Mouse (Mus musculus): ENCODE results near the gene Fam198b. TPM values are rescaled to one million over a fixed set of nuclear protein-coding genes. Genes with fewer than 3 reads are reported as not detected.

Fam198b gene
- 15.6 and 17.2 TPM in 2 replicates for polyA plus RNA-seq (2015; fragmentation: Nextera tagmentation; extraction: Ambion mirVana)

GRCm38 (mm10) chr3:79884305-79884704 lies at the start of gene Fam198b:
Gene Fam198b, plus strand, starts transcription at chr3:79884533.
- Histone ChIP-seq H3K9me3 (replicated peaks) (no peaks in the 10 kb centered on the region), H3K36me3 (no peaks in the 10 kb centered on the region), H3K4me3 (replicated peaks) (peak within 1 kb of the TSS; percentile 26), H3K9ac (no peak within 1 kb of the TSS), H3K27ac (replicated peaks) (peak within 1 kb of the TSS; percentile 28; the same call in 1 of the 2 replicates), H3K4me2 (replicated peaks) (peak within 1 kb of the TSS; percentile 40), H3K4me1 (peaks cover 22% of the 10 kb centered on the region), H3K27me3 (no peaks in the 10 kb centered on the region)
- no peak for ATAC-seq (ENCODE audit: insufficient number of reproducible peaks, low FRiP score, low TSS enrichment, low read depth)
- WGBS = 66% methylated on average over 5 of the region's 5 CpGs

DNA sequence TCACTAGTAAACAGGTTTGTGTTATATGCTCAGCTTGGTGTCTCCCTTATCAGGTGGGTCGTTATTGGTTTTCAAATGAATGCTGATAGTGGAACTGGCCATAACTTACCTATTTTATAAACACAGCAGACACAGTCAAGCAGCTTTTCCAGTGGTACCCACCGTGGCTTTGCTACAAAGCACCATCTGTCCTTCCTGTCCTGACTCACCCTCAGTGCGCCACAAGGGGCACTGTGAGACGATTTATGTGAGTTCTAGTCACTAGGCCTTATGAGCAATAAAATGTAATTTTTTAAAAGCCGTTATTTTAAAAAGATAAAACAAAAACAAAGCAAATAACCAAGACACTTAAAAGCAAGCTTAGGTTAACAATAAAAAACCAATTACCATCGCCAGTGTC lies 45.6 kb upstream of the Fam198b start:
- Histone ChIP-seq H3K27ac (replicated peaks) (no peak overlapping the region), H3K9me3 (replicated peaks) (no peaks in the 10 kb centered on the region), H3K9ac (no peak overlapping the region), H3K27me3 (no peaks in the 10 kb centered on the region), H3K4me1 (no peaks in the 10 kb centered on the region), H3K4me2 (replicated peaks) (no peak overlapping the region), H3K4me3 (replicated peaks) (no peak overlapping the region), H3K36me3 (no peaks in the 10 kb centered on the region)
- WGBS = 57% methylated on average over 6 of the region's 6 CpGs
- no peak for ATAC-seq (ENCODE audit: insufficient number of reproducible peaks, low FRiP score, low TSS enrichment, low read depth)

GRCm38 (mm10) chr3:79841475-79841874 lies 42.9 kb upstream of the Fam198b start:
- H3K27ac ChIP-seq (replicated peaks) = no peak overlapping the region
- no peaks in the 10 kb centered on the region for H3K27me3 ChIP-seq
- no peaks in the 10 kb centered on the region for H3K4me1 ChIP-seq
- no peaks in the 10 kb centered on the region for H3K9me3 ChIP-seq (replicated peaks)
- H3K4me2 ChIP-seq (replicated peaks) = peak overlapping the region; percentile 74
- H3K9ac ChIP-seq = no peak overlapping the region
- WGBS = 71% methylated on average over 6 of the region's 6 CpGs
- no peak for ATAC-seq (ENCODE audit: insufficient number of reproducible peaks, low FRiP score, low TSS enrichment, low read depth)
- peak overlapping the region; percentile 56 for H3K4me3 ChIP-seq (replicated peaks)
- no peaks in the 10 kb centered on the region for H3K36me3 ChIP-seq

- peak; percentile 69 for ATAC-seq (ENCODE audit: insufficient number of reproducible peaks, low FRiP score, low TSS enrichment, low read depth)
- WGBS = 6% methylated on average over 12 of the region's 12 CpGs
- H3K27ac ChIP-seq (replicated peaks) = peak overlapping the region; percentile 75; the same call in 1 of the 2 replicates
These were observed 42.2 kb upstream of the Fam198b start for GRCm38 (mm10) chr3:79842165-79842564.

DNA sequence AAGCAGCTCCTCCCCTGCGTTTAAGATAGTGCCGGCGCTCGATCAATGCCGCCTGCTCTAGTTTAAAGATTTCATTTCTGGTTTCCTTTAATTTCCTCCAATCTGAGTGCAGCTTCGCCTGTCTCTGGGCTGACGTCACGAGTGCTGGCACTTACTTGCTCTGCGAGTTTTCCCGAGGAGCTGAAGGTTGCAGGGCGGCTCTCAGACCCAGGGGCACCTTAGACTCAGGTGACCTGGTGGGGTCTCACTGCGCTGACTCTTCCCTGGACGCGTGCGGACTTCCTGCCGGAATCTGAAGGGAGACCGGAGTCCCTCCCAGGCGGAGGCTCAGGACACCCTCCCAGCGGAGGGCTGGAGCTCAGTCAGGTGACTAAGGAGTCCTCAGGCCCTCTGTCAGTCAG lies 41.7 kb upstream of the Fam198b start:
- WGBS = under 1% methylated on average over 19 of the region's 19 CpGs
- H3K4me3 ChIP-seq (replicated peaks) = peak overlapping the region; percentile 56
- H3K9me3 ChIP-seq (replicated peaks) = no peaks in the 10 kb centered on the region
- no peaks in the 10 kb centered on the region for H3K4me1 ChIP-seq
- peak overlapping the region; percentile 75 for H3K27ac ChIP-seq (replicated peaks)
- no peaks in the 10 kb centered on the region for H3K27me3 ChIP-seq
- ATAC-seq (ENCODE audit: insufficient number of reproducible peaks, low FRiP score, low TSS enrichment, low read depth) = peak; percentile 83
- H3K4me2 ChIP-seq (replicated peaks) = peak overlapping the region; percentile 74
- H3K36me3 ChIP-seq = no peaks in the 10 kb centered on the region
- peak overlapping the region; percentile 46; the same call in 1 of the 2 replicates for H3K9ac ChIP-seq

More at GRCm38 (mm10) chr3:79842165-79842564, 42.2 kb upstream of the Fam198b start:
- no peaks in the 10 kb centered on the region for H3K9me3 ChIP-seq (replicated peaks)
- no peaks in the 10 kb centered on the region for H3K27me3 ChIP-seq
- H3K4me1 ChIP-seq = no peaks in the 10 kb centered on the region
- peak overlapping the region; percentile 46; the same call in 1 of the 2 replicates for H3K9ac ChIP-seq
- H3K36me3 ChIP-seq = no peaks in the 10 kb centered on the region
- H3K4me3 ChIP-seq (replicated peaks) = peak overlapping the region; percentile 56
- H3K4me2 ChIP-seq (replicated peaks) = peak overlapping the region; percentile 74

- WGBS = 92% methylated on average over 9 of the region's 9 CpGs
- H3K4me2 ChIP-seq (replicated peaks) = no peak overlapping the region
- no peak overlapping the region for H3K4me3 ChIP-seq (replicated peaks)
- ATAC-seq (ENCODE audit: insufficient number of reproducible peaks, low FRiP score, low TSS enrichment, low read depth) = no peak
- H3K9ac ChIP-seq = no peak overlapping the region
- H3K4me1 ChIP-seq = no peaks in the 10 kb centered on the region
- H3K36me3 ChIP-seq = no peaks in the 10 kb centered on the region
- no peaks in the 10 kb centered on the region for H3K9me3 ChIP-seq (replicated peaks)
- H3K27ac ChIP-seq (replicated peaks) = no peak overlapping the region
- H3K27me3 ChIP-seq = no peaks in the 10 kb centered on the region
These were observed 40.3 kb upstream of the Fam198b start for GRCm38 (mm10) chr3:79843999-79844398.

- no peaks in the 10 kb centered on the region for H3K4me1 ChIP-seq
- H3K4me3 ChIP-seq (replicated peaks) = no peak overlapping the region
- no peak overlapping the region for H3K9ac ChIP-seq
- no peak for ATAC-seq (ENCODE audit: insufficient number of reproducible peaks, low FRiP score, low TSS enrichment, low read depth)
- no peaks in the 10 kb centered on the region for H3K27me3 ChIP-seq
- no peak overlapping the region for H3K4me2 ChIP-seq (replicated peaks)
- H3K27ac ChIP-seq (replicated peaks) = no peak overlapping the region
- WGBS = 76% methylated on average over 5 of the region's 5 CpGs
- H3K36me3 ChIP-seq = no peaks in the 10 kb centered on the region
- H3K9me3 ChIP-seq (replicated peaks) = no peaks in the 10 kb centered on the region
These were observed 37.7 kb upstream of the Fam198b start for GRCm38 (mm10) chr3:79846633-79847032.

- Histone ChIP-seq H3K4me1 (no peaks in the 10 kb centered on the region), H3K27ac (replicated peaks) (no peak overlapping the region), H3K36me3 (no peaks in the 10 kb centered on the region), H3K27me3 (no peaks in the 10 kb centered on the region), H3K4me2 (replicated peaks) (no peak overlapping the region), H3K9ac (no peak overlapping the region), H3K9me3 (replicated peaks) (no peaks in the 10 kb centered on the region), H3K4me3 (replicated peaks) (no peak overlapping the region)
- WGBS = 14% methylated on average over 4 of the region's 4 CpGs
- ATAC-seq (ENCODE audit: insufficient number of reproducible peaks, low FRiP score, low TSS enrichment, low read depth) = no peak
These were observed 35.5 kb upstream of the Fam198b start for GRCm38 (mm10) chr3:79848841-79849240.

- no peaks in the 10 kb centered on the region for H3K9me3 ChIP-seq (replicated peaks)
- 82% methylated on average over 2 of the region's 2 CpGs for WGBS
- H3K4me2 ChIP-seq (replicated peaks) = no peak overlapping the region
- H3K27ac ChIP-seq (replicated peaks) = no peak overlapping the region
- ATAC-seq (ENCODE audit: insufficient number of reproducible peaks, low FRiP score, low TSS enrichment, low read depth) = no peak
- no peak overlapping the region for H3K4me3 ChIP-seq (replicated peaks)
- no peaks in the 10 kb centered on the region for H3K36me3 ChIP-seq
- no peaks in the 10 kb centered on the region for H3K4me1 ChIP-seq
- H3K9ac ChIP-seq = no peak overlapping the region
- H3K27me3 ChIP-seq = no peaks in the 10 kb centered on the region
These were observed 34.7 kb upstream of the Fam198b start for GRCm38 (mm10) chr3:79849621-79850020.

DNA sequence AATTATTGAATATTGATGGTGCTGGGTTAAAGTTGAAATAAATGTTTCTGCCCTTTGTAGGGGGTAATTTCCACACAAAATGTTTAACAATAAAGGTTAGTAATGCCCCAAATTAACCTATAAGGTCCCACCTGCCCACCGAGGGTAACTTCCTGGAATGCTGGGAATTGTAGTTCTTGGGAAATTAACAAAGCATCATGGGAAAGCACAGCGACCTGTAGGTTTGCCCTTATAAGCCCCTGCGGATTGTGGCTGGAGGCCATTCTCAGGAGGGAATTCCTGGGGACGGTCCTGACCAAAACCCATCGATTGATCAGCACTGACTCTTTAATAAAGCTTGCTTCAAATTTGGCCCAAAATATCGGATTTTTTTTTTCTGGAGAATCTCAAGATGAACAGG lies 33.7 kb upstream of the Fam198b start:
- Histone ChIP-seq H3K4me2 (replicated peaks) (no peak overlapping the region), H3K4me3 (replicated peaks) (no peak overlapping the region), H3K36me3 (no peaks in the 10 kb centered on the region), H3K27ac (replicated peaks) (no peak overlapping the region), H3K9ac (no peak overlapping the region), H3K4me1 (no peaks in the 10 kb centered on the region), H3K27me3 (no peaks in the 10 kb centered on the region), H3K9me3 (replicated peaks) (no peaks in the 10 kb centered on the region)
- no peak for ATAC-seq (ENCODE audit: insufficient number of reproducible peaks, low FRiP score, low TSS enrichment, low read depth)
- WGBS = 33% methylated on average over 6 of the region's 6 CpGs

- ATAC-seq (ENCODE audit: insufficient number of reproducible peaks, low FRiP score, low TSS enrichment, low read depth) = no peak
- Histone ChIP-seq H3K4me3 (replicated peaks) (no peak overlapping the region), H3K27ac (replicated peaks) (no peak overlapping the region), H3K36me3 (no peaks in the 10 kb centered on the region), H3K27me3 (no peaks in the 10 kb centered on the region), H3K4me1 (no peaks in the 10 kb centered on the region), H3K9me3 (replicated peaks) (no peaks in the 10 kb centered on the region), H3K9ac (no peak overlapping the region), H3K4me2 (replicated peaks) (no peak overlapping the region)
- WGBS = 84% methylated on average over 3 of the region's 3 CpGs
These were observed 32.2 kb upstream of the Fam198b start for GRCm38 (mm10) chr3:79852108-79852507.

DNA sequence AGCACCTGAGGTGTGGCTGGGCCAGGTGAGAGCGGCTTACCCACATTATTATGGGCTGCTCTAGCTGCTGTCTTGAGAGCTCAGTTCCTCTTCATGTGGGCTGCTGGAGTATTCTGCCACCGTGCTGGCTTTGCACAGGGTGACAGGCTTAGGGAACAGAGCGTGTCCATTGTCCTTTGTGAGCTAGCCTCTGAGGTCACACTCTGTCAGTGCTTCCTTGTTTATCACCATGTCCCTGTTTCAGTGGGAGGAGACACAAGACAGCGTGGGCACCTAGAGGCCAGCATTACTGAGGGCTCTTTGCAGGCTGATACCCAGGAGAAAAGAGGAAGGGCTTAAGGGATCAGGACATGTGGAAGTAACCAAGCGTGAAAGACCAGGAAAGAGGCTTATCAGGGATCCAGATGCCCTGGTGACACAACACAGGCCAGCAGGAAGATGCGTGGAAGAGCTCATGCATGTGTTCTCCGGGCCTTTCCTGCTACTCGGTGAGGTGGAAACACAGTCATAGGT lies 31.6 kb upstream of the Fam198b start, which contains the start of gene Tmem144:
Gene Tmem144 (minus strand): TSS at position 120 of the 513 bp plus-strand sequence.
- Histone ChIP-seq H3K36me3 (no peaks in the 10 kb centered on the region), H3K9me3 (replicated peaks) (no peaks in the 10 kb centered on the region), H3K9ac (no peak within 1 kb of the TSS), H3K4me2 (replicated peaks) (no peak within 1 kb of the TSS), H3K4me3 (replicated peaks) (no peak within 1 kb of the TSS), H3K4me1 (no peaks in the 10 kb centered on the region), H3K27ac (replicated peaks) (no peak within 1 kb of the TSS), H3K27me3 (no peaks in the 10 kb centered on the region)
- WGBS = 51% methylated on average over 8 of the region's 8 CpGs
- no peak for ATAC-seq (ENCODE audit: insufficient number of reproducible peaks, low FRiP score, low TSS enrichment, low read depth)
